21 mouse cellular contexts compared by ENCODE assay signal in genomic region chr15:31281830-31282229, GRCm38 (mm10). TPM values are rescaled to one million over a fixed set of nuclear protein-coding genes. Genes with fewer than 3 reads are reported as not detected.
A peak's percentile ranks its signal among the peaks of the same experiment; 100 is the strongest.
DNase-seq lines count a peak whose midpoint lies in the region; ATAC-seq and TF ChIP-seq lines count a peak whose summit lies in the region.
"Had no signal": no experiment of that assay in that cellular context is flagged by ENCODE, and none has a peak within 500 bp of the region (broad histone marks: within the 10 kb centered on the region; RNA-seq: fewer than 3 reads in every experiment).

No protein-coding gene starts in this region.

- intact Hi-C loops in gastrocnemius, postnatal 36 days (cut with DNase I) = no loop called here

- no peak overlapping the region for H3K9ac ChIP-seq in hindbrain, embryonic 15.5 days
- H3K9ac ChIP-seq in hindbrain, embryonic 11.5 days (ENCODE audit: low read depth, low read length) = no peak overlapping the region
- H3K9ac ChIP-seq in MEL (ENCODE audit: control insufficient read depth, low read depth, low read length, poor library complexity, severe bottlenecking) = peak overlapping the region; percentile 15; the same call in 1 of the 2 replicates
- H3K9ac ChIP-seq in liver, embryonic 12.5 days = no peak overlapping the region
- no peak overlapping the region for H3K9ac ChIP-seq in midbrain, embryonic 14.5 days (replicated peaks; ENCODE audit: low read length)
- H3K9ac ChIP-seq: forebrain, embryonic 12.5 days; limb, embryonic 15.5 days; lung, embryonic 15.5 days; stomach, embryonic 15.5 days had no signal

- ATAC-seq in hindbrain, embryonic 15.5 days (ENCODE audit: low FRiP score, low read depth) = no peak
- no peak for ATAC-seq in hindbrain, embryonic 11.5 days (ENCODE audit: low FRiP score)
- peak; percentile 27 for ATAC-seq in liver, embryonic 12.5 days
- ATAC-seq in midbrain, embryonic 14.5 days (ENCODE audit: low FRiP score, low TSS enrichment) = peak; percentile 59; the same call in 1 of the 2 replicates

- H3K9me3 ChIP-seq in hindbrain, embryonic 15.5 days = no peaks in the 10 kb centered on the region
- H3K9me3 ChIP-seq in hindbrain, embryonic 11.5 days (ENCODE audit: control insufficient read depth, low read length) = no peaks in the 10 kb centered on the region
- H3K9me3 ChIP-seq in MEL (replicated peaks; ENCODE audit: insufficient read depth, low read length) = no peaks in the 10 kb centered on the region
- no peaks in the 10 kb centered on the region for H3K9me3 ChIP-seq in liver, embryonic 12.5 days (replicated peaks)
- no peaks in the 10 kb centered on the region for H3K9me3 ChIP-seq in midbrain, embryonic 14.5 days (ENCODE audit: control insufficient read depth, low read length)
- H3K9me3 ChIP-seq: forebrain, embryonic 12.5 days; limb, embryonic 15.5 days; lung, embryonic 15.5 days; stomach, embryonic 15.5 days had no signal

- DNase-seq in hindbrain, embryonic 11.5 days (ENCODE audit: low spot score) = no peak
- DNase-seq in MEL (ENCODE audit: low read depth, low spot score) = peak; percentile 81
- DNase-seq in midbrain, embryonic 14.5 days = peak; percentile 78
- no peak for DNase-seq in gastrocnemius, postnatal 36 days
- no peak for DNase-seq in heart, adult 18-20 months
- DNase-seq in embryo, embryonic 10 days (ENCODE audit: low spot score) = no peak
- DNase-seq: adrenal gland, postnatal 25 days; cerebellum, adult 18-20 months; gastrocnemius, postnatal 14 days; kidney, adult 18-20 months; kidney, postnatal 10 days; lung, postnatal 4 days; right cerebral cortex, postnatal 14 days; spleen, adult 18-20 months had no signal

- H3K36me3 ChIP-seq in hindbrain, embryonic 15.5 days = no peaks in the 10 kb centered on the region
- H3K36me3 ChIP-seq in hindbrain, embryonic 11.5 days (ENCODE audit: control insufficient read depth, insufficient read depth, low read length) = no peaks in the 10 kb centered on the region
- H3K36me3 ChIP-seq in MEL (ENCODE audit: control insufficient read depth in 1 of 2, insufficient read depth in 2 of 2, low read length in 2 of 2) = peaks cover 0 to 16% of the 10 kb centered on the region in 2 experiments; a peak in 2 of 4 replicates
- H3K36me3 ChIP-seq in liver, embryonic 12.5 days = no peaks in the 10 kb centered on the region
- H3K36me3 ChIP-seq in midbrain, embryonic 14.5 days (ENCODE audit: control insufficient read depth, insufficient read depth, low read length) = no peaks in the 10 kb centered on the region
- H3K36me3 ChIP-seq: forebrain, embryonic 12.5 days; G1E; limb, embryonic 15.5 days; lung, embryonic 15.5 days; stomach, embryonic 15.5 days had no signal

- H3K27me3 ChIP-seq in hindbrain, embryonic 15.5 days = no peaks in the 10 kb centered on the region
- no peaks in the 10 kb centered on the region for H3K27me3 ChIP-seq in hindbrain, embryonic 11.5 days (ENCODE audit: control insufficient read depth, insufficient read depth, low read length)
- H3K27me3 ChIP-seq in MEL (ENCODE audit: control insufficient read depth in 1 of 2, insufficient read depth in 2 of 2, low read length in 2 of 2) = no peaks in the 10 kb centered on the region
- H3K27me3 ChIP-seq in liver, embryonic 12.5 days (replicated peaks) = no peaks in the 10 kb centered on the region
- no peaks in the 10 kb centered on the region for H3K27me3 ChIP-seq in midbrain, embryonic 14.5 days (ENCODE audit: control insufficient read depth, insufficient read depth, low read length)
- H3K27me3 ChIP-seq: forebrain, embryonic 12.5 days; limb, embryonic 15.5 days; lung, embryonic 15.5 days; stomach, embryonic 15.5 days had no signal

- H3K27ac ChIP-seq in hindbrain, embryonic 15.5 days (replicated peaks) = no peak overlapping the region
- no peak overlapping the region for H3K27ac ChIP-seq in hindbrain, embryonic 11.5 days (ENCODE audit: low read depth, low read length)
- peak overlapping the region; percentile 21; the same call in 1 of the 2 replicates for H3K27ac ChIP-seq in MEL (ENCODE audit: control insufficient read depth, low read depth, low read length)
- H3K27ac ChIP-seq in liver, embryonic 12.5 days = no peak overlapping the region
- peak overlapping the region; percentile 62 for H3K27ac ChIP-seq in midbrain, embryonic 14.5 days (replicated peaks; ENCODE audit: low read depth, low read length)
- H3K27ac ChIP-seq: forebrain, embryonic 12.5 days; limb, embryonic 15.5 days; lung, embryonic 15.5 days; stomach, embryonic 15.5 days had no signal

- no peak for TF ChIP-seq POLR2A in MEL (IDR thresholded peaks at IDR 0.05; ENCODE audit: control insufficient read depth in 1 of 2, insufficient read depth in 1 of 2, low read depth in 1 of 2, low read length in 2 of 2, poor library complexity in 1 of 2)

- TF ChIP-seq CTCF in MEL (IDR thresholded peaks at IDR 0.05 in 2 of 3, conservative IDR thresholded peaks at IDR 0.05 in 1 of 3; ENCODE audit: control insufficient read depth in 1 of 3, insufficient read depth in 1 of 3, low read depth in 2 of 3, low read length in 3 of 3, poor library complexity in 1 of 3, severe bottlenecking in 1 of 3) = no peak

- peak; percentile 91 to 96 for TF ChIP-seq EP300 in MEL (IDR thresholded peaks at IDR 0.05; ENCODE audit: low read depth in 1 of 2, low read length in 2 of 2)

- no peak overlapping the region for H3K4me3 ChIP-seq in hindbrain, embryonic 15.5 days
- no peak overlapping the region for H3K4me3 ChIP-seq in hindbrain, embryonic 11.5 days (ENCODE audit: low read depth, low read length)
- H3K4me3 ChIP-seq in MEL (ENCODE audit: control insufficient read depth in 1 of 2, insufficient read depth in 1 of 2, low read depth in 2 of 2, low read length in 2 of 2) = peak overlapping the region; percentile 6 to 34; a peak in 3 of 4 replicates
- no peak overlapping the region for H3K4me3 ChIP-seq in liver, embryonic 12.5 days
- no peak overlapping the region for H3K4me3 ChIP-seq in midbrain, embryonic 14.5 days (replicated peaks; ENCODE audit: low read depth, low read length)
- H3K4me3 ChIP-seq: forebrain, embryonic 12.5 days; limb, embryonic 15.5 days; lung, embryonic 15.5 days; stomach, embryonic 15.5 days had no signal

- 49% methylated on average over 13 of the region's 13 CpGs for WGBS in hindbrain, embryonic 15.5 days
- 76% methylated on average over 13 of the region's 13 CpGs for WGBS in hindbrain, embryonic 11.5 days
- 33% methylated on average over 13 of the region's 13 CpGs for WGBS in liver, embryonic 12.5 days (ENCODE audit: insufficient replicate concordance)
- 44% methylated on average over 13 of the region's 13 CpGs for WGBS in midbrain, embryonic 14.5 days

- no peaks in the 10 kb centered on the region for H3K79me2 ChIP-seq in MEL (ENCODE audit: control insufficient read depth, insufficient read depth, low read length, poor library complexity)

- peaks cover 16% of the 10 kb centered on the region; the same call in 1 of the 2 replicates for H3K4me1 ChIP-seq in hindbrain, embryonic 15.5 days (replicated peaks)
- H3K4me1 ChIP-seq in hindbrain, embryonic 11.5 days (replicated peaks; ENCODE audit: control insufficient read depth, insufficient read depth, low read length) = no peaks in the 10 kb centered on the region
- peaks cover 6 to 22% of the 10 kb centered on the region in 2 experiments for H3K4me1 ChIP-seq in MEL (ENCODE audit: control insufficient read depth in 1 of 2, insufficient read depth in 2 of 2, low read length in 2 of 2)
- peaks cover 24% of the 10 kb centered on the region for H3K4me1 ChIP-seq in liver, embryonic 12.5 days
- H3K4me1 ChIP-seq in midbrain, embryonic 14.5 days (ENCODE audit: control insufficient read depth, insufficient read depth, low read length) = no peaks in the 10 kb centered on the region
- H3K4me1 ChIP-seq: forebrain, embryonic 12.5 days; lung, embryonic 15.5 days had no signal

- no peak; the same call in 1 of the 2 replicates for TF ChIP-seq RAD21 in MEL (IDR thresholded peaks at IDR 0.05; ENCODE audit: low read depth, low read length)

- H3K4me2 ChIP-seq in hindbrain, embryonic 15.5 days = peak overlapping the region; percentile 5
- H3K4me2 ChIP-seq in hindbrain, embryonic 11.5 days (replicated peaks; ENCODE audit: low read depth, low read length) = no peak overlapping the region
- no peak overlapping the region; the same call in 1 of the 2 replicates for H3K4me2 ChIP-seq in liver, embryonic 12.5 days
- H3K4me2 ChIP-seq in midbrain, embryonic 14.5 days (ENCODE audit: low read length) = 0 out of 2 replicates have a peak overlapping the region, but pooled peaks have one; percentile 7
- H3K4me2 ChIP-seq: forebrain, embryonic 12.5 days; limb, embryonic 15.5 days; lung, embryonic 15.5 days; stomach, embryonic 15.5 days had no signal

TF ChIP-seq in MEL, 35 proteins besides CTCF, POLR2A, EP300 and RAD21 (continues in another document):
- TF ChIP-seq MEF2A (IDR thresholded peaks at IDR 0.05; ENCODE audit: extremely low read depth, insufficient replicate concordance, low read depth, low read length, poor library complexity, severe bottlenecking) = no peak
- no peak for TF ChIP-seq CHD2 (IDR thresholded peaks at IDR 0.05; ENCODE audit: low read length)
- TF ChIP-seq ZMIZ1 (IDR thresholded peaks at IDR 0.05; ENCODE audit: low read depth, low read length) = no peak
- peak; percentile 71 for TF ChIP-seq MXI1 (IDR thresholded peaks at IDR 0.05; ENCODE audit: low read depth, low read length)
- peak; percentile 42; the same call in 1 of the 2 replicates for TF ChIP-seq MAFK (IDR thresholded peaks at IDR 0.05; ENCODE audit: borderline replicate concordance, low read depth, low read length)
- TF ChIP-seq RCOR1 (IDR thresholded peaks at IDR 0.05; ENCODE audit: low read depth, low read length) = peak; percentile 97
- TF ChIP-seq SIN3A (IDR thresholded peaks at IDR 0.05; ENCODE audit: low read length) = peak; percentile 68
- peak; percentile 18; the same call in 1 of the 2 replicates for TF ChIP-seq TAL1 (IDR thresholded peaks at IDR 0.05; ENCODE audit: low read length)
- TF ChIP-seq MYC (IDR thresholded peaks at IDR 0.05; ENCODE audit: low read depth, low read length) = 0 out of 2 replicates have a peak, but pooled peaks have one; percentile 43
- TF ChIP-seq USF1 (IDR thresholded peaks at IDR 0.05; ENCODE audit: low read depth, low read length) = no peak
- TF ChIP-seq MYB (IDR thresholded peaks at IDR 0.05; ENCODE audit: low read depth, low read length) = peak; percentile 88
- no peak for TF ChIP-seq POLR2AphosphoS5 (IDR thresholded peaks at IDR 0.05; ENCODE audit: borderline replicate concordance, low read depth, low read length)

RNA-seq across cellular contexts. Expression of gene Dap, which starts 57.7 kb away (rescaled TPM):
- polyA plus RNA-seq in hindbrain, embryonic 15.5 days (2015; fragmentation: Nextera tagmentation; extraction: Ambion mirVana) = 26.7 and 30.4 TPM in 2 replicates
- 39.7 and 50.9 TPM in 2 replicates for polyA plus RNA-seq in hindbrain, embryonic 11.5 days (2014; fragmentation: Nextera tagmentation; extraction: Ambion mirVana)
- total RNA-seq in MEL (2012; rRNA removed) = 17.8 and 18.0 TPM in 2 replicates
- 10 to 100 TPM in 1 of 2 experiments, not detected in 1; 72.6 TPM for polyA plus RNA-seq in MEL (2012; ENCODE audit: insufficient read depth in 1 of 2, insufficient read length in 2 of 2, low read depth in 1 of 2, low replicate concordance in 2 of 2, missing spikeins in 1 of 2)
- polyA plus RNA-seq in liver, embryonic 12.5 days (2016; fragmentation: Nextera tagmentation; extraction: Ambion mirVana) = 43.3 and 44.3 TPM in 2 replicates
- 21.3 and 27.4 TPM in 2 replicates for polyA plus RNA-seq in midbrain, embryonic 14.5 days (2014; fragmentation: Nextera tagmentation; extraction: Ambion mirVana)
- 1 to 10 TPM; 8.8 to 9.9 TPM for total RNA-seq in gastrocnemius, postnatal 36 days (2021)
- total RNA-seq in heart, adult 18-20 months (2021) = 10 to 100 TPM; 18.4 to 23.9 TPM

Comparison
In these comparisons a context has a peak if more than half of its experiments do, and no peak if none do; other contexts are left out.
1. H3K4me2 ChIP-seq: peak in hindbrain, embryonic 15.5 days (single experiment) and midbrain, embryonic 14.5 days (single experiment); none in hindbrain, embryonic 11.5 days (single experiment) and liver, embryonic 12.5 days (single experiment).
2. ATAC-seq: peak in liver, embryonic 12.5 days (single experiment) and midbrain, embryonic 14.5 days (single experiment); none in hindbrain, embryonic 15.5 days (single experiment) and hindbrain, embryonic 11.5 days (single experiment).
3. H3K27ac ChIP-seq: peak in MEL (single experiment) and midbrain, embryonic 14.5 days (single experiment); none in hindbrain, embryonic 15.5 days (single experiment), hindbrain, embryonic 11.5 days (single experiment) and liver, embryonic 12.5 days (single experiment).
4. H3K4me3 ChIP-seq: peak in MEL (2 of 2); none in hindbrain, embryonic 15.5 days (single experiment), hindbrain, embryonic 11.5 days (single experiment), liver, embryonic 12.5 days (single experiment) and midbrain, embryonic 14.5 days (single experiment).
5. DNase-seq: peak in MEL (single experiment) and midbrain, embryonic 14.5 days (single experiment); none in hindbrain, embryonic 11.5 days (single experiment), gastrocnemius, postnatal 36 days (0 of 2), heart, adult 18-20 months (0 of 2) and embryo, embryonic 10 days (single experiment).